Mouse (Mus musculus) cerebellum, postnatal 10 days (tissue): ENCODE data around the gene Rbbp5.
"Not testable (repeated sequence)": the region's sequence is repeated elsewhere in the genome, so short reads cannot be mapped to it uniquely, and the experiment has no call there.

Experiments used
- DNase-seq, 2 experiments: peaks; one replicate each; pipeline ENCODE4 v3.0.0; 2021; ENCODE audit warnings: mixed read lengths in 2 of 2

Rbbp5 gene

DNA sequence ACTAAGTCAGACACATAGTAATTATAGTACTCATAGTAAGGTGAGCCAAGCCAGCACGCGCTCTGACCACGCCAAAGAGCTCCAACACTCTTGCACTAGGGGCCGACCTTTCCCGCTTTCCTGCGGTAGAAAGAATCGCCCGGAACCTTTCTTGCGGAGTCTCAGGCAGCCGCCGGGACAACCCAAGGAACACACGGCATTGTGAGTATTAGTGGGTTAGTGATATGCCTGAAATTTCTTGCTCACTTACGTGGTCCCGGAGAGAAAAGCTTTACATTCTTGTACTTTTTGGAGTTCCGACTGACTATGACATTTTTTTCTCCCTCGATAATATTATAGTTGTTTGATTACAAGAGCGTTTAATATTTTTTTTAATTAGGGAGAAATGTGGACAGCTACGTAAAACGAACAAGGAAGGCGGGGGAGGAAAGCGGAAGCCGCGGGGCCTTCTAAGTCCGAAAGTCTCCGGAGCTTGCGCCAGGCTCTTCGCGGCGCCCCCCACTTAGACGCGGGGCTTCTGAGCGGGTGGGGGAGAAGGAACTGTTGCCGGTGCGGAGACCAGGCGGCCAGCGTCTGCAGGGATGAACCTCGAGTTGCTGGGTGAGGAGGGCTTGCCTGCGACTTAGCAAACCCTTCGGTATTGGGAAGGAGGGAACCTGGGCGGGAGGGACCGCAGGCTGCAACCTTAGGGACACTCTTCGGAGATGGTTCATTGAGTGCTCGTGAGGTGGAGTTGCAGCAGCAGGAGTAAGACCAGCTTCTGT is at the start of gene Rbbp5:
Gene Rbbp5 (plus strand): TSS at position 438 of the 764 bp plus-strand sequence.
- DNase-seq: peak; percentile 91 to 94

DNA sequence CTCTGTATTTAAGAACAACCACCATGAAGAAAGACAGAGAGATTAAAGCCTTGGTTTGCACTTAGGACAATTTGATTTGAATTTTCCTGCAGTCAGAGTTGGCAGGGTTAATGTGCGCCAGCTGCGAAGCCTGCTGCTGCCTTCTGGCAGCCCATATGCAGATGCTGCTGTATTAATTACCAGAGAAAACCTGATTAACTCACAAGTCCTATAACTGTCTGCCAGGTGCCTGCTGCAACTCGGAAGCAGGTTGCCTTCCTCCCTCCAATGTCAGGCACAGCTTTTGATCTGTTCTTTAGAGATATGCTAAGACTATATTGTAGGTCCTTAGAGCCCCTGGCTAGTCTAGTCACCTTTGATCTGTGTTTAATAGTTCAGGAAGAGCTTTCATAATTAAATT is 46.3 kb upstream of the Rbbp5 start:
- DNase-seq: peak; percentile 84 to 85

DNA sequence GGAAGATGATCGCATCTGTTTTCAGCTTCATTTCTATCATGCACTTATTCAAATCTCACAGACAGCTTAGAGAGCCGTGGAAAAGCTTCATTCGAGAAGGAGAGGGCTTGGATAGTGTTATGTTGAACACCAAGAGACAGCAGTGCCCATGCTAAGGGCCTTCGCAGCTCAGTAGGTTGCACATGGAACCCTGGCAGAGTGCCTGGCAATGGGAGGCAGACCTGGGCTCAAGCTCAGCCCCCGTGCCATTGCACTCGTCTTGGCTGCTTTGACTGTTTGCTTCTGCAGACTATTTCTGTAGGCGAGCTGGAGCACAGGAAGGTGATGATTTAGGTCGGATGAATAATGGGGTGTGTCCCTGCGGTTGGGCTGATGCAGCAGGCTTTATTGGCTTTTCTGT is 45.4 kb upstream of the Rbbp5 start:
- peak; percentile 92 to 95 for DNase-seq

DNA sequence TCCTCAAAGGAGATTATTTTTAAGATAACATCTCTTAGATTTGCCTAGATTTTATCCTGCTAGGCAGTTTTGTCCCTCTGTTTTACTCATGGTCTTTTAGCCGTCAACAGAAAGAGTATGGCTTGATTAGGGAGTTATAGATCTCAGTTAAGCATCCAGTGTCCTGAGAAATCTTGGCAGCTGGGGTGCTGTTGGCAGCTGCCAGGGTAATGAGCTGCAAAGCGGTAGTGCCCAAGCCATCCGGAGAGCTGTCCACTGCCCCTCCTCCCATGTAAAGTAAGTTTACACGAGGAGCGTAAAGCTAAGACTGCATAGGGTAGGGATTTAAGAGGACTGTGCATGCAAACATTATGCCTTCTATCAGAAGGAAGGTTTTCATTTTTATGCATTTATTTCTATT is 43.8 kb upstream of the Rbbp5 start:
- peak; percentile 71 to 78 for DNase-seq

DNA sequence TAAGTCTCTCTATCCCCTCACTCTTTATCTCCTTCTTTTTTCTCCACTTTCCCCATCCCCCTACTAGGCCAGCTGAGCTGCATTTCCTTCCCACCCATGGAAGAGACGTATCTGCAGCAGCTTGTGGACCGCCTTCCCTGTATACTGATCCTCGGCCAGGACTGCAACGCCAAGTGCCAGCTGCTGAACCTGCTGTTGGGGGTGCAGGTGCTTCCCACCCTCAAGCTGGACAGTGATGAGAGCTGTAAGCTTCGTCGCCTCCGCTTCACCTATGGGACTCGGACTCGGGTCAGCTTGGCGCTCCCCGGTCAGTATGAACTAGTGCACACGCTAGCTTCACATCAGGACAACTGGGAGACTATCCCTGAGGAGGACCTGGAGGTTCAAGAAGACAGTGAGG is 43.1 kb upstream of the Rbbp5 start:
- peak; percentile 62 to 63 for DNase-seq

DNA sequence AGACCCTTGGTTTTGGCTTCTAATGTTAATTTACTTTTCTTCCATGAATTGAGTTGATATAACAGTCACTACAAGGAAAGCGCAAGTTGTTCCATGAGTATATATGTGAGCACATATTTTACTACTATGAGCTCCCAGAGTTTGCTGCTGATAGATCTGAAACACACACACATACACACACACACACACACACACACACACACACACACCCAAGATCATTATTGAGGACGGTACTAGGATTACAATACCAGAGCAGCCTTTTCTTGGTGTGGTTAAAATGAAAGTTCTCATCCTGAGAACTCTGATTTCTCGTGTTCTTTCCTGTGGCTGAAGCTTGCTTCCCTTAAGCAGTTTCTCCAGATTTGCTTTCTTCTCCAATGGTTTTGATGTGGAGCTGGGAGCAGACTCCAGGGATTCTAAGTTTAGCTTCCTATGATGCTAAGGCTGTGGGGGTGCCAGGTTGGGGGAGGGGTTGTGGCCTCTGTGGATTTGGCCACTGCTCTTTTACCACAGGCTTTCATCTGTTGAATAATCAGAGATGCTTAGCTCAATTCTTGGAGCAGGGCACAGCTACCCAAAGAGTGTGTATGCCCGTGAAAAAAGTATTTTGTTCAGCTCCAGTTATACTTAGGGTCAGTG is 40.7 kb upstream of the Rbbp5 start:
- peak in 1 of 2 experiments; percentile 18 for DNase-seq

DNA sequence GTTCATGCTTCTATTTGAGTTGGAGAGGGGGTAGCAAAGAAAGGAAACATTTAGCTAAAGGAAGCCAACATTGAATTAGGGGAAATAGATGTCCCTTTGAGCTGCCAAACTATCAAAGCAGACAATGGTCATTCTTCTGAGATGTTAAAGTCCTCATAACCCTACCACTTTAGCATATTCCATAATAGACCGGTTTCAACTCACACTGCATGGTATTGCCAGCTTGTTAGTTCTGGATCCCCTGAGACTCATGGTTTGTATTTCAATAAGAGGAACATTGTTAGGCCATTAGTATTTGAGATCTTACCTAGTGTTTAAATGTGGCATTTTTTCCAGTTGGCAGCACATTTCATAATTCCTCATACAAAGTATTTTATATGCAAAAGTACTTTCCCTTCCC is 40.2 kb upstream of the Rbbp5 start:
- DNase-seq: no peak

DNA sequence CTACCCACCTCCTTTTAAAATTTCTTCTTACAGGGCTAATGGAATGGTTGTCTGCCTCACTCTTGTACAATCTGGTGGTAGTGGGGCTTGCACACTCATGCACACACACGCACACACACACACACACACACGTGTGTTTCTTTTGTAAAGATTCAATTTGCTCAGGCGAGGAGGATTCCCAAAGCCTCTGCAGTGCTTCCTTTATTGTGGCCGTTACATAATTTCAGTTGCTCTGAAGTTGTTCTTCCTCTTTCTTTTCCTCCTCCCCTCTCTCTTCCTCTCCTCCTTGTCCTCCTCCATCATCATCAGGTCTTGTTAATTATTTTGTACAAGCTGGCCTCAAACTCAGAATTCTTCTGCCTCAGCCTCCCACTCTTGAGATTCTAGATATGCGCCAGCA is 39.8 kb upstream of the Rbbp5 start:
- no peak for DNase-seq

DNA sequence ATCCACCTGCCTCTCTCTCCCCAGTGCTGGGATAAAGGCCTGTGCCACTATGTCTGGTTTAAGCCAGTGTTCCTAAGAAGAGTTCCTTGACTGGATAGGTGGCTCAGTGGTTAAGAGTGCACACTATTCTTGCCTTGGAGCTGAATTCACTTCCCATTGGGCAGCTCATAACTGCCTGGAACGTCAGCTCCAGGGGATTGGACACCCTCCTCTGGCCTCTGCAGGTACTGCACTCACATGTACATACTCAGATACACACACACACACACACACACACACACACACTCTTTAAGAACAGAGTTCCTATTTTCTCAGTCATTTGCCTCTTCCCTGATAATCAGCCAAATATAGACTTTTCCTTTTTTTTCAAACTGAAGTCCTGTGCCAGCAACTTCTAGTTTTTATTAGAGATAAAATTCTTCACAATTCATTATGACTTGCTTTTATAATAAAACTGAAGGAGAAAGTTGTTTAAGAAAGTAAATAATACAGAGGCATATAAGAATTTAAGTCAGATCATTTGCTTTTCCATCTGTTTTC is 36.2 kb upstream of the Rbbp5 start:
- DNase-seq: peak; percentile 25 to 48

DNA sequence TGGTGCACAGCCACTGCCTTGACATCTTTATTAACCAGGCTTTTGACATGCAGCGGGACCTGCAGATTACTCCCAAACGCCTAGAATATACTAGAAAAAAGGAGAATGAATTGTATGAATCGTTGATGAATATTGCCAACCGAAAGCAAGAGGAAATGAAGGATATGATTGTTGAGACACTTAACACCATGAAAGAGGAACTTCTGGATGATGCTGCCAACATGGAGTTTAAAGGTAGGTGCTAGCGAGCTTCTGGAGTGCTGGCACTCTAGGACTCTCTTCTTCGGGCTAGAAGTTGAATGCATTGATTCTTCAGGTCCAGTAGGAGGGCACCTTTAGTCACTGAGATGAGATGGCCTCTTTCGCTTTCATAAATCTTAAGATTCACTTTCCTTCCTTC is 27.4 kb upstream of the Rbbp5 start:
- DNase-seq: no peak

DNA sequence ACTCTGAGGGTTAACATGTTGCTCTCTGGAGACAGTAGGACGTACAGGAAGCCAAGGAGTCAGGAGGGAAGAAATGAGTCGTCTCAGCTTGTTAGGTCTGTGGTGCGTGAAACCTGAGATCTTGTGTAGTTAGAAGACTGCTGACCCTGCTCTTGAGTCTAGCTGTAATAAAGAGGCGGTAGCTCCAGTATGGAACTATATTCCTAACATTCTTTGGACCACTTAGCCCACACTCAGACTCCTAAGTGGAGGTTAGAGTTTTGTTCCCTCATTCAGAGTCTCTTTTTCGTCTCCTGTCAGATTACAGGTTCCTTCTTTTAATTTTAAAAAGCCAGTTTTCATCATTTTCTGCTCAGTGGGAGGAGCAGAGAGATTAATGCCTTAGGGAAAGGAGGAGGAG is 12.5 kb upstream of the Rbbp5 start:
- DNase-seq: no peak

DNA sequence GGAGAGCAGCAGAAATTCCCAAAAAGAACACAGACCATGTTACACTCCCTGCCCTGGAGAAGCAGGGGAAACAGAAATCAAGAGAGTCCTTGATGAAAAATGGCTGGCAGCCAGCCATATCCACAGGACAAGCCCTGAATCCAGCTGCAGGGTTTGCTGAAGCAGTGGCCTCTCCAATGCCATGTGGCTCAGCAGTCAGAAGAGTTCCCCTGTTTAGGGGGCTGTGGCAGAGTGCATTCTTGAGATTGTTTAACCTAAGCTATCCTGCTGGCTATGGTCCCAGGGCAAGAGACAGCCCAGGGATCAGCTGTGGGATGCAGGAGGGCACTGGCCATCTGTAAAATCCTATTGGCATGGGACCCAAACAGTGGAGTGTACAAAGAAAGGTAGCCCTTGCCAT is 8.2 kb upstream of the Rbbp5 start:
- peak; percentile 20 to 21 for DNase-seq

DNA sequence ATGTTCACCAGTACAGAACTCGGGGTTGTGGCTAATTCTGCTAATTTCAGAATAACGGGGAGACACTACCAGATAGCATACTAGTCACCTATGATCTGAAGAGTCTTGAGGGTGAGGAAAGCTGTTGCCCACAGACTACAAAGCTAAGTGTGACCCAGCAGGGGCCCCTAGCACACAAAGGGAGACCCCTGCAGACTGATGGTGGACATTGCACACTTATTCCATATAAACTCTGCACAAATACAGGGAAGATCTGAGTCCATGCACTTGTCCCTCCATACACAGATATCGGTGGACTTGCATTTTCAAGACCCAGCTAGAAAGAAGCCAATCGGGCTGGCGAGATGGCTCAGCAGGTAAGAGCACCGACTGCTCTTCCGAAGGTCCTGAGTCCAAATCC is 7.6 kb upstream of the Rbbp5 start:
- no peak for DNase-seq

DNA sequence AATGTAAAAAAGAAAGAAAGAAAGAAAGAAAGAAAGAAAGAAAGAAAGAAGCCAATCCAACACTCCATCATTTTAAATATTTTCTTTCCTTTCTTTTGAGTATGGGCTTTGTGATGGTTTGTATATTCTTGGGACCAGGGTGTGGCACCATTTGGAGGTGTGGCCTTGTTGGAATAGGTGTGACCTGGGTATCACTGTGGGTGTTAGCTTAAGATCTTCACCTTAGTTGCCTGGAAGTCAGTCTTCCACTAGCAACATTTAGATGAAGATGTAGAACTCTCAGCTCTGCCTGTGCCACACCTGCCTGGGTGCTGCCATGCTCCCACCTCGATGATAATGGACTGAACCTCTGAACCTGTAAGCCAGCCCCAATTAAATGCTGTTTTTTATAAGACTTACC is 7.1 kb upstream of the Rbbp5 start:
- not testable (repeated sequence) for DNase-seq

DNA sequence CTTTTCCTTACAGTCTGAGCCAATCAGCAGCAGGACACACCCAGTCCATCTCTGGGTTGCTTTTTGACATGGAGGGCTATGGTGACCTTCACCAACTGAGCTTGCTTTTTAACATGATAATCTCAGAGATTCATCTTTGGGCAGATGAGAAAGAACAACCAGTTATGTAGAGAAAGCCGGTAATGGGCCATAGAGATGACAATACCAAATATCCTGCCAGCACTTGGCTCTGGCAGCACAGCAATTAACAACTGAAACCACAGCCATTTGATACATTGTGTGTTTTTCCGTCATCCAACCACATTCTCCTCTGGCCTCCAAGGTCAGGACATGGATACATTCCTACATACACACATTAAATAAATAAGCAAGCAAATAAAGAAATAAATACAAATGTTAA is 6.1 kb upstream of the Rbbp5 start:
- DNase-seq: no peak

DNA sequence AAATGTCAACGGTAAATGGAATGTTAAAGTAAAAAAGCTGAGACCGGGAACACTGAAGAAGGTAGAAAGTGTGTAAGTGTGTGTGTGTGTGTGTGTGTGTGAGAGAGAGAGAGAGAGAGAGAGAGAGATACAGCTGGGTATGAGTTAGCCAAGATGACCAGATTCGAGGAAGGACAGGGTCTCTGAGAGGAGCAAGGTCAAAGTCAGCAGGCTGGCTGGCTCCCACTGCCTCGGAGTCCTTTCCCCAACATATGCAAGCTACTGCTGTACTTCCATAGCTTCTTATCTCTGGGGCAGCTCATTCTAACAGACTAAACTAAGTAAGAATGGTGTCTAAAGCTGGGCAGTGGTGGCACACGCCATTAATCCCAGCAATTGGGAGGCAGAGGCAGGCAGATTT is 5.7 kb upstream of the Rbbp5 start:
- no peak for DNase-seq

DNA sequence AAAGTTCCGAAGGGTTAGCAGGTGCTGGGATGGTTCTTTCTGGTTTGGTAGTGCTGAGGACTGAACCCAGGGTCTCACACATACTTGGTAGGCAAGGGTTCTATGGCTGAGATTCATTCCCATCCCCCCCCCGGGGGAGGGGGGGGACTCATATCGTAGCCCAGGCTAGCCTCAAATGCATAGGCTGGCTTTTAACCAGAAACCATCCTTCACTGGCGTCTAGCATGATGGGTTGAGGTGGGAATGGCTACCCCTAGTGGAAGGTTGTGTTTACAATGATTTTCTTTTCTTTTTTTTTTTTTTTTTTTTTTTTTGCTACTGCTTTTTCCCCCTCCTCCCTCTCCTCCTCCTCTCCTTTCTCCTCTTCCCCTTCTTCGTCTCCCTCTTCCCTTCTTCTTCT is 4.6 kb upstream of the Rbbp5 start:
- peak; percentile 13 to 32 for DNase-seq

DNA sequence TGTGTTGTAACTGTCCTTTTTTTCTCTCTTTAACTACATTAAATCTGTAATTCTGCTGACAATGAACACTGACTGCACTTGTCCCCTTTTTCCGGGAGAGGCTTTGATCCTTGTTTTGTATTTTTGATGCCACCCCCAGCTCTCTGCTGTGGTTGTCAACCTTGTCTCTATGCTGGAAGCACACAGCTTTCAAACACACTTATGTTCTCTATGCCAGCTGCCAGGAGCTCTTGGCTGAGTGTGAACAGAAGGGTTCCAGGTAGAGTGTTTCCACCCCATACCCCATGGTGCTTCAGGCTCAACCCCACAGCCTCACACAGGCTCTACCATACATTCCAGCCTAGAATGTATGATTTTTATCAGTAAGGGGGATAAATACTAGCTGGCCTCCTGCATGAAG is 2.7 kb upstream of the Rbbp5 start:
- DNase-seq: no peak

DNA sequence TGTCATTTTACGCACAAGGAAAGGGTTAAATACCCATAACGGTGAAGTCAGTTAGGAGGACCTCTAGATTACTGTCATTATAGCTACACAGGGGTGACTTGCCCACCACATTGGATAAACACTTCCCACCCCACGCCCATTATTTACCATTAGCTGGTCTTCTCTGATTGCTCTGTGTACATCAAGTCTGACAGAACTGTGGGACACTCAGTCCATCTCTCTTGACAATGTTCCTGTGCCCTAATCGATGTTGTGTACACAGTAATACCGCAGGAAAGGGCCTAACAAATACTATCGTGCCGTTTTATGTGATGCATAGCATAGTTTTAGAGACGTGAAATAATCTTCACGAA is 614 bp upstream of the Rbbp5 start:
- DNase-seq: no peak

DNA sequence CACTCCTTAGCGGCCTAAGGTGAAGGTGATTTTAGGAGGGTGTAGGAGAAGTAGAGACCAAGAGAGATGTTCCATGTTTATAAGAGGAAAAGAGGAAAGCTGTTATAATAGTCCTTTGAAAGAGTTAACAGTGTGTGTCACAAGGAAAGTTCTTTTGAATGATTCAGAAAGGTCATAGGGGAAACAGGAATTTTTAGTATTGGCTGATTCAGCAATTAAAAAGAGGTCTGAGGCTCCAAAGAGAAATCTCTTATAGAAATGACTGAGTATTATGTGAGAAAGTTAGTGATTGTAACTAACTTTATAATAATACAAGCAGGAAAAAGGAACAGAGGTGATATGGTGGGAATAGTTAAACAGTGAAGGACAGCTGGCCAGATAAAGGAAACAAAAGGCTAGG is 2.3 kb downstream of the Rbbp5 start:
- no peak for DNase-seq

DNA sequence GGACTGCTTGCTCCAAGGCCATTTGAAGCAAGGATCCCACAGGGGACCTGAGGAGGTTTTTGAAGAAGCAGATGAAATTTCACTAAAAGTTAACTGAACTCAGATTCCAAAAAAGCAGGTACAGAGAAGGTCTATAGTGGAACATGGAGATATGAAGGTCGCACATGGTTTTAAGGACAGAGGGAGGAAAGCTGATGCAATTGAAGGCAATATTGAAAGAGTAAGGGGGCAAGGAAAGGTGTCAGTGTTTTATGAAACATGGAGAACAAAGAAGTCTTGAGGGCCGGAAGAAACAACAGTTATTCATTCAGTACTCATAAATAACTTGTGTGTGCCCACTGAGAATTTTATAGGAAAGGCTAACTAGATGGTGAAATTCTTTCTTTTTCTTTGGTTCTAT is 4.5 kb downstream of the Rbbp5 start:
- DNase-seq: no peak

DNA sequence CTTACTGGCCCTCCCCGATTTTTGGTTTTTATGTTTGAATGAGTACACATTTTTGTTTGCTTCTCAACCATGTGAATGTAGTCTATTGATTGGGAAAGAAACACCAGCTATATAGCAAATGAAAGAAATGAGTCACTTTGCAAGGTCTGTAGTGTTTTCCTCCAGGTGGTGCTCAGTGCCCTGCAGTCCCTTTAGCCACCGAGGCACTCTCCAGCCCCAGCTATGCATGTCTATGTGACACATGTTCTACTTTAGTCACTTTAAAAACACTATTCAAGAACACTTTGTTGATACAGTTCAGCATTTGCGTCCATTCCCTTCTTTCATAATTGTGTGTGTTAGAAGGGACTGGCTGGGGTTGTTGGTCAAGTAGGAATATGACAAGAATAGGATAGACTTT is 6.1 kb downstream of the Rbbp5 start:
- no peak for DNase-seq

DNA sequence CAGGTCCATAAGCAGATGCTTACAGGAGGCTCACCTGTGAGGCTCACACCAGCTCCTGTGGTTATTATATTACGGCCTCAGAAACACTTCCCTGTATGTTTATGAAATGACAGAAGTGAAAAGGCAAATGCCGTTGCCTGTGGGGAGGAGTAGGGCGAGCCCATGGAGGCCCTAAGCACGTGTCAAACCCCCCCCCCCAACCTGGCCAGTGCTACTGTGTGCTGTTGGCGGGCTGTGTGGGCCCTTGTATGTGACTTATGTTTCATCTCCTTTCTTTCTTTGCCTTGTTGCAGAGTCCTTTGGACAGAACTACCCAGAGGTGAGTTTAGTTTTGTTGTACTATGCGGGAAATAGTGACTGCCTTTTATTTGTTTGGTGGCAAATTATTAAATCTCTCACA is 6.6 kb downstream of the Rbbp5 start:
- DNase-seq: no peak

DNA sequence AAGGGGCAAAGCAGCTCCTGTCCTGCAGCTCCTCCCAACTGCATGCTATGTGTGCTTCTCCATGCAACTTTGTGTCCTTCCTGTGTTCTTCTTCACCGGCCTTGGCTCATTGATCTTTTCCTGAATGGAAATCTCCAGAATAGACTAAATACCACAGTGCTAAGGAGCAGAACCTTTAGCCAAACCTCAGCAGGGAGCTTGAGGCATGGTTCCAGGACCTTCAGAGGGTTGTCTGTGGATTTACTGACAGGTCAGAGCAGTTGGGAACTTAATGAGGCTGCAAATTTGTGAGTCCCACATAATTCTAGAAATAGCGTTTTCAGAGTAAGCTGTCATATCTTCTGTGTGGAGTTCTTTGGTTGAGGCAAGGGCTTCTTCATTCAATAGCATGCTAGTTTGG is 23.4 kb downstream of the Rbbp5 start:
- peak; percentile 61 to 71 for DNase-seq

DNA sequence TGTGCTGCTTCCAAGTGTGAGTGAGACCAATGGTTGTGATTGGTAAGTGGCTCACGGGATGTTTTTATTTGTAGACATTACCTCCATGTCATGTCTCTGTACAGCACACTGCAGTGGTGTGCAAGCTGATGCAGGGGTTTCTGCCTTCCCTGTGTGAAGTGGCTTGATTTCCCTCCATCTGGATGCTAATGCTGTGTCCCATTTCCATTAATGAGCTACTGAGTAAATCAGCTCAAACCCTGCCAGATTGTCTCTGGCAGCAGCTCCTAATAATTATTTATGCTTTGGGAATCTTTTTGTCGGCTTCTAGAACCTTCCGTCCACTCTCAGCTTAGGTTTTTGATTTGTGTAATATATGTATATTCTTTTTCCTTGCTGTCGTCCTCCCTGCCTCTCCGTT is 28.0 kb downstream of the Rbbp5 start:
- DNase-seq: peak in 1 of 2 experiments; percentile 9
